Mouse (Mus musculus) right cerebral cortex, postnatal 14 days (tissue): ENCODE measurements at regions not wholly inside any gene's neighbourhood (a gene's known extent, or its start where the extent isn't known, plus 50 kb on each side); places are given as distances from the start of the nearest gene placed in this dataset.

Source experiments
- DNase-seq: peaks from one replicate; pipeline ENCODE4 v3.0.0; 2022

DNA sequence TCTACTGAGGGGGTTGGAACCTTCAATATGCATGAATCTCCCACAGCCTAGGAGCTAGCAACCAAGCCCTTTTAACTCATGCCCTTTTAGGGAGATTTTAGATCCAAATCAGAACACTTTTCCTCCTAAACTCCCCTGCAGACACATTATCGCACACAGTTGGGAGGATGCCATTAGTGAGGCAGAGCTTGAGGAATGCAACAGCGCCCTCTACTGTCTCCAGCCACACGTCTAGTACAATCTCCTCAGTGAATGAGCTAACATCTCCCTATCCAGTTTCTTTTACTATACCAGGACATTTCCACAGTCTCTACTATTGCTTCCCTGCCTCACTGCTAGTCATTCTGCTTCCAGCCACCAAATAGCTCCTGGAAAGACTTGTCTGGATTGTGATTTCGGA lies 59.3 kb downstream of the 1700080O16Rik start:
- DNase-seq: peak; percentile 80

DNA sequence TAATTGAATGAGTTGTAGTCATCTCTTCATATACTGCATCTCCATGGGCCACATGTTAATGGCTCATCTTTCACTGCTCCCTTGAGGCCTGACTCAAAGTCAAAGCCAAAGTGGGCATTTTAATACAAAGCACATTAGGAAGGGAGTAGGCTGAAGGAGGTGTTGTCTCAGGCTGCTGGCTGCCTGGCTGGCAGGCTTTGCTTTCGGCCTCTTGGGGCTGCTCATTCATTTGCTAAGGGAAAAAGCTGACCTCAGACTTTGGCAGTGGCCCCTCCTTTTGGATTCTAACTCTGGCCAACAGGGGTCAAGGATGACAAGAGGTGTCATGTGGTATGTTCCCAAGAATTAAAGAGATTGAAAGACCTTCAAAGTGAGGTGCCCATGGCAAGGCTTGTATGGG lies 61.0 kb downstream of the 1700080O16Rik start:
- DNase-seq: no peak

DNA sequence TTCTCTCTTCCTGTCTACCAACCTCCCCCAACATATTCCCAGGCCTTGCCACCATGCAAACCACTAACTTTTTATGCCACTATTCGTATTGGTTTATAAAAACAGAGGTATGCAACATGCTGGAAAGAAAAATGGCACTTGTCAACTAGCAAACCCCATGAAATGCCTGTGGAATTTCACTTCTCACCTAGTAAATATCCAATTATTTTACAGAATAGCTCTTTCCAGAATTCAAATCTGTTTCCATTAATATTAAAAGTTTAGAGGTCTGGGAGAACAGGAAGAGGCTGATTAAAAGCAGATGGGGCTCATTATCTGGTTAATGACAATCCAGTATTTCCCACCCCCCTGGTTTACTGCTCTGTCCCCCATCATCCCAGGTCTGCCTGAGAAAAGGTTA lies 62.0 kb downstream of the 1700080O16Rik start:
- DNase-seq: no peak

DNA sequence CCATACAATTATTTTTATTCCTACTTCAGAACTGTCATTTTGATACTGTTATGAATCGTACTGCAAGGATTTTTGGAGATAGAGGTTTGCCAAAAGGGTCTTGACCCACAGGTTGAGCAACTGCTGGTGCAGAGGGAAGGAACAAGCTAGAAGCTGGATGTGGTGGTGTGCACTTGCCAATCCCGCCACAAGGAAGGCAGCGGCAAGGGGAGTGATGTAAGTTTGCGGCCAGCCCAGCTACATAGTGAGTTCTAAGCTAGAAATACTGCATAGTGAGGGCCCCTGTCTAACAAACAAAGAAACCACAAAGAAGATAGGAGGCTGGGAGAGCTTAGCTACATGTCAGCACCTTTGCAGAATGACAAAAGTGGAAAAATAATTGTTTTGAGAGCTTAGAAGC lies 74.1 kb downstream of the 1700080O16Rik start:
- no peak for DNase-seq

DNA sequence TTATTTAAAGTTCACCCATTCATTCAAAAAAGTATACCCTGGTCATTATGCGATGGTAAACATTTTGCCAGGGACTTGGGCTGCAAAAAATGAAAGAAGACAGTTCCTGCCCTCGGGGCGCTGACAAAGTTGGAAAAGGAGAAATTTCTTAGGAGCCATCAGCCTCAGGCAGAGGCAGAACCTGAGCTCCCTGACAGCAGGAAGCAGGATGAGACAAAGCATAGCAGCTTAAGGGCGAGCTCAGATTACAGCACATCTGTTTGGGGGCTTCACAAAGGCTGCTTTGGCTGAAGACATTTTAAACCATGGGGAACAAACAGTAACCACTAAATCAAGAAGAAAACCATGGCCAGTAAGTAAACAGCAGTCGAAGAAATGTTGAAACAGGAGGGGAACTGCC lies 75.5 kb downstream of the 1700080O16Rik start:
- DNase-seq: no peak

DNA sequence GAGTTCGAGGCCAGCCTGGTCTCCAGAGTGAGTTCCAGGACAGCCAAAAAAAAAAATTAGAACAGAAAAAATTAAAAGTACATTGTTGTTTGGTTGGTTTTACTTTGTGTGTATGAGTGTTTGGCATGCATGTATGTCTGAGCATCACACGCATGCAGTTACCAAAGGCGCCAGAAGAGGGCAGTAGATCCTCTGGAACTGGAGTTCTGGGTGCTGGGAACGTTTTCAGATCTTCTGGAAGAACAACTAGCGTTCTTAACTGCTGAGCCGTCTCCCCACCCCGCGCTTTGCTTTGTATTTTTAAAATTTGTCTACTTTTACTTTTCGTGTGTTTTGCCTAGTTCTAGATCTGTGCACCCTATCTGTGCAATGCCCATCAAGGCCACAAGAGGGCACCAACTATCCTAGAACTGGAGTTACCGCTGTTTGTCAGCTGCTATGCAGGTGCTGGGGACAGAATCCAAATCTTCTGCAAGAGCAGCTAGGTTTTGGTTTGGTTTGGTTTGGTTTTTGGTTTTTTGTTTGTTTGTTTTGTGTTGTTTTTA lies 76.9 kb downstream of the 1700080O16Rik start:
- no peak for DNase-seq

DNA sequence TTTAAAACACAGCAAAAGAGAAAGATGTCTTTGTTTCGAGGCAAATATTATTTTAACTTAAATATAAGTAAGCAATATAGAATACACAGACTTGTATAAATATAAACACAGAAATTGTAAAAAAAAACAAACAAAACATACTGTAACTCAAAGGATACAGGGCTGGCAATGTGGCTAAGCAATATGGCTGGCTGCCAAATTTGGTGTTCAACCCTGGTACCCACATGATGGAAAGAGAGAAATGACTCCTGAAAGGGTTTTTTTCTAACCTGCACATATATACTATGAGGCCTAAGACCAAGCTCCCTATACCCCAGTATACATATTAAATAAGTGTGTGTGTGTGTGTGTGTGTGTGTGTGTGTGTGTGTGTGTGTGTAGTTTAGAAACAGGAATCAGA lies 79.9 kb downstream of the 1700080O16Rik start:
- DNase-seq: no peak

DNA sequence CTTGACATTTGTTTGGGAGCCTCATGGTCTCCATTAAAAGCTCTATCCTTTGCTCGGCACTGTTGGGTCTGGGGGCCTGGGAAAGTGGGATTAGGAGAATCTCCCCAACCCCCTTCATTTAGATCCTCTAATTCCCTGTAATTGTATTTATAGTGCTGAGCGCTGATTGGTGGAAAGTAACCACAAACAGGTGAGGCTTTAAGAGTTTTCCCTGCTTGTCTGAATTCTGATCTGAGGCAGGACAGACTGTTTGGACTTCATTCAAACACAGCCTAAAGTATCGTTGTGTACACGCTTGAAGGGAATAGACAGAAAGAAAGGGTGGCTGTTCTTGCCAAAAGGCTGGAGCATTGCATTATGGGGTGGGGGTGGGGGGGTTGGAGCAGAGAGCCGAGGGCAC lies 85.1 kb upstream of the Usp26 start:
- DNase-seq: no peak
